Mouse (Mus musculus) lung, postnatal 14 days (tissue): ENCODE measurements around the gene Bglap3.
A peak's percentile ranks its signal among the peaks of the same experiment; 100 is the strongest.

ENCODE experiments used
- DNase-seq: peaks from one replicate; pipeline ENCODE4 v3.0.0; 2021

Bglap3 gene

DNA sequence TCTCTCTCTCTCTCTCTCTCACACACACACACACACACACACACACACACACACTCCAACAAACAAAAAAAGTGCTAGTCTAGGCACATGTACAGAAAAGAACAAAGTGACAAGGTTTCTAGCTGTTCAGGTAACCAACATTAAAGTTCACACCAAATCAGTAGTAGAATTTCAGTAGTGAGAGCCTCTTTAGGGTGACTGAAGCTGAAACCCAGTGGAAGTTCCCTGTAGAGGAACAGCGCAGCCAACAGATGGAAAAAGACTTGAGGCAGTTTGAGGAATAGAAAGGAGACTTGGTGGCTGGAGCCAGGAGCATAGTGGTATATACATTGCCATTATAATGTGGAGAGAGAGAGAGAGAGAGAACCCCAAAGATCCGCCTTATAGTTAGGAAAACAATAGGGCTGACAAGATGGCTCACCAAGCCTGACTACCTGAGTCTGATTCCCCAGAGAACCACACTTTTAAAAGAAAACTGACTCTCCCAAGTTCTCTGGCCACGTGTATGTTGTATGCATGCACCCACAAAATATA is 37.6 kb downstream of the Bglap3 start:
- DNase-seq, result no peak

DNA sequence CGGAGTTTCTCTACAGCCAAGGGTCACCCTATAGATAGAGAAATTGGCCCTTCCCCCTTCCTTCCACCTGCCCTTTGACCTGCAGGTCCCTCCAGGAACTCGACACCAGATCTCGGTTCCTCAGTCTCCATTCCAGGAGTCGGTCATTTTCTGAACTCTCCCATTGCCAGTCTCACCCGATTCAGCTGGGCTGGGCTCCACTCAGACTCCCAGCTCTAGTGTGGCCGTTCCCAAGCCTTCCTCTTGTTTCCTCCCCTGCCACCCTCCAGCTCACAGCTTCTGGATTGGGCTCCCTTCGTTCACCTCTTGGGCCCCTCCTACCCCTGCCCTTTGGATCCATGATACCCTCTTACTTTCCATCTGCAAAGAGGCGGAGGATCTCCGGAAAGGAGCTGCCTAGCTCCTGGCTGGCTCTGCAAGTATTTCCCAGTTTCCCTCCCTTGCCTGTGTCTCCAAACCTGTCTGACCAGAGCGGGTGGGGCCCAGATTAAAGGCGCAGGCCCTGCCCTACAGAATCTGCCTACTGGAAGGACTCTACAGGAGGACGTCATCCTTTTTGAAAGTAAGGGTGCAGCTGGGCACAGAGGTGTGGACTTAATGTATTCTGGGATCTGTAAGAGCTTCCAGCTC is 38.4 kb downstream of the Bglap3 start:
- peak; percentile 31 for DNase-seq

DNA sequence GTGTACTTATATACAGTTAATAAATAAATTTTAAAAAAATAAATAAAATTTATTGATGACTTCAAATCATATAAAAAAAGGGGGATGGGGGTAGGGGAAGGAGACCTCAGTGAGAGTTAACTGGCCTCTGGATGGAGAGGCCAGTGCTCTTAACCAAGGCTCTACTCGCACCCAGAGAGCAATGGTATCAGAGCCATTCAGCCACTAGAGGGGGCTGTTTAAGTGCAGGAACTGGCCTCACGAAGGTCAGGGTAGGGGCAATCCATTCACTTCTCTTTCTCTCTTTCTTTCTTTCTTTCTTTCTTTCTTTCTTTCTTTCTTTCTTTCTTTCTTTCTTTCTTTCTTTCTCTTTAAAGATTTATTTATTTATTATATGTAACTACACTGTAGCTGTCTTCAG is 41.3 kb downstream of the Bglap3 start:
- peak; percentile 66 for DNase-seq

DNA sequence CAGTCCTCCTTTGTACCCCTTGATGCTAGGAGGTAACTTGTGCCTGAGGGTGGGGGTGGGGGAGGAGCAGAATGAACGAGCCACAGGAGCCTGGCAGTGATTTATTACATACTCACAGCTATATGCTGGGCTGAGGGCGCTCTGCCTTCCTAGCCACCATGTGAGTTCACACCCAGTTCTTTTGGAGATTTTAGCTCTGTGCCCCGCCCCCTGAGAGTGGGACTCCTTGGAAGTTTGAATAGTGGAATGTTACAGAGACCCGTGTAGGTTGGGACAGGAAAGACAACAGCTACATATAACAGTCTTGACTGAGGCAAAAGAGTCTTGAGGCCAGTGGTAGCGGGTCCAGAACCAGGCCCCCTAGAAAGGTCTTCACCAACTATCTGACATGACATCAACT is 43.6 kb downstream of the Bglap3 start:
- DNase-seq, result no peak

DNA sequence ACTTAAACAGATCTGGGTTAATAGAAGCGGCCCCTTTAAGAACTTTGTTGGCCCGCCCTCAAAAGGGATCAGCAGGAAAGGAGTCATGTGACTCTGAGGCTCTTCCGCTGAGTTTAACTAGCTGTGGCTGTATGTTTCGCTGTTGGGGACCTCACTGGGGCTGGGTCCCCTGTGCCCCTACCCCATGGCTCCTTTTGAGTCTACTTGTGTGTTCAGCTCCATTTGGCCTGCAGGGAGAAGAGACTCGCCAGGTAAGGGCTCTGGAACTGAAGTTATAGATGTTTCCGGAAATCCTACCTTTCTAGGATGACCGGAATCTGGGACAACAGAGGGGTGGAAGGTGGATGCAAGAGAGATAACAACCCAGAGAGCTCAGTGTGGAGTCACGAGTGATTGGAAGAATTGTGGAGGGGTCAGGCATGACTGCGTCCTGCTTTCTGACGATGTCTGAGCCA is 47.6 kb downstream of the Bglap3 start, which contains the start of gene Glmp:
Glmp (plus strand) TSS at position 73 of the 455 bp plus-strand sequence.
- DNase-seq, result peak; percentile 66
